Mouse (Mus musculus) megakaryocyte, embryonic 14.5 days (primary cell): ENCODE measurements around the gene Setd4.

Source experiments
- FLI1 ChIP-seq: IDR thresholded peaks from 2 replicates; pipeline ENCODE4 v1.6.1; 2012; ENCODE audit warnings: low read length, inconsistent platforms, mixed read lengths
- GATA1 ChIP-seq: IDR thresholded peaks from 3 replicates; pipeline ENCODE4 v1.6.1; 2012; ENCODE audit warnings: mixed read lengths, low read length, inconsistent platforms, borderline replicate concordance

- TF ChIP-seq GATA1 (no peak), FLI1 (no peak)
Observed at GRCm38 (mm10) chr16:93549287-93549686, 54.6 kb downstream of the Setd4 start.
